Mouse (Mus musculus) kidney, embryonic 15.5 days (tissue): ENCODE data around the gene Pbx1. TPM values are rescaled to one million over a fixed set of nuclear protein-coding genes. Genes with fewer than 3 reads are reported as not detected.

Experiments
- ATAC-seq: fragments of 200-750 bp; cut with Nextera tagmentation; replicated peaks from 2 replicates; pipeline ENCODE4 v1.8.0; 2017; ENCODE audit warnings: moderate TSS enrichment; ENCODE audit not compliant: low FRiP score
- H3K27ac ChIP-seq: fragments of 300-500 bp; sonication (generic); 2 replicates; pipeline ENCODE4 v1.5.1; 2015; ENCODE audit warnings: mild to moderate bottlenecking, inconsistent platforms
- H3K27me3 ChIP-seq: fragments of 300-500 bp; sonication (generic); 2 replicates; pipeline ENCODE4 v1.6.1; 2015; ENCODE audit warnings: inconsistent platforms
- H3K36me3 ChIP-seq: fragments of 300-500 bp; sonication (generic); 2 replicates; pipeline ENCODE4 v1.6.1; 2015; ENCODE audit warnings: inconsistent platforms
- H3K4me1 ChIP-seq: fragments of 300-500 bp; sonication (generic); 2 replicates; pipeline ENCODE4 v1.6.1; 2015; ENCODE audit warnings: inconsistent platforms
- H3K4me2 ChIP-seq: fragments of 300-500 bp; sonication (generic); 2 replicates; pipeline ENCODE4 v1.6.1; 2015; ENCODE audit warnings: moderate library complexity, mild to moderate bottlenecking, inconsistent platforms
- H3K4me3 ChIP-seq: fragments of 300-500 bp; sonication (generic); replicated peaks from 2 replicates; pipeline ENCODE4 v1.5.1; 2015; ENCODE audit warnings: mild to moderate bottlenecking, inconsistent platforms
- H3K9ac ChIP-seq: fragments of 300-500 bp; sonication (generic); 2 replicates; pipeline ENCODE4 v1.6.1; 2015; ENCODE audit warnings: mild to moderate bottlenecking, inconsistent platforms
- H3K9me3 ChIP-seq: fragments of 300-500 bp; sonication (generic); replicated peaks from 2 replicates; pipeline ENCODE4 v1.6.1; 2016; ENCODE audit warnings: inconsistent platforms
- WGBS: fragments of 180-500 bp; shearing (Covaris S2); methylation state at CpG from one replicate; pipeline ENCODE4 v1.1.7; 2015; ENCODE audit warnings: mixed read lengths; 5-methylcytosine and 5-hydroxymethylcytosine counted together
- polyA plus RNA-seq: library from polyadenylated mRNA; unstranded; fragments of >200 nt; fragmentation: Nextera tagmentation; extraction: Ambion mirVana; gene quantifications from 2 replicates; pipeline ENCODE4 v1.2.1, GENCODE M21; 2015

The Pbx1 gene
- polyA plus RNA-seq, 1 experiment from 2014 or later: 81.9 TPM

DNA sequence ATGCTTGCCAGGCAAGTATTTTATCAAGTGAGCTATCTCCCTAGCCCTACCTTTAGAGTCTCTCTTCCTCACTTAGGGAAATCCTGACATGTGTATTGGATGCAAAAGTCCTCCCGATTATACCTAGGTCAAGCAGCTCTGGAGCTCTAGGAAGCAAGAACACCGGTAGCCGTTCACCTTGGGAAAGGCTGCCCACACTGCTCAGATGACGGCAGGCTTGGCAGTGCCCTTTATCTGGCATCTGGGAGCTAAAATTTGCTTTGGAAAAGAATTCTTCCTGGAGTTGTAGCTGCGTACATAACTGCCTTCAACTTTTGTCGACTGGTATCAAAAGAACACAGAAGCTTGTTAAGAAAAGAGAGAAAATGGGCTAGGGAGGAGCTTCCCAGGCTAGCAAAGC lies 37.5 kb downstream of the Pbx1 start:
- no peak overlapping the region; the same call in 1 of the 2 replicates for H3K27ac ChIP-seq

DNA sequence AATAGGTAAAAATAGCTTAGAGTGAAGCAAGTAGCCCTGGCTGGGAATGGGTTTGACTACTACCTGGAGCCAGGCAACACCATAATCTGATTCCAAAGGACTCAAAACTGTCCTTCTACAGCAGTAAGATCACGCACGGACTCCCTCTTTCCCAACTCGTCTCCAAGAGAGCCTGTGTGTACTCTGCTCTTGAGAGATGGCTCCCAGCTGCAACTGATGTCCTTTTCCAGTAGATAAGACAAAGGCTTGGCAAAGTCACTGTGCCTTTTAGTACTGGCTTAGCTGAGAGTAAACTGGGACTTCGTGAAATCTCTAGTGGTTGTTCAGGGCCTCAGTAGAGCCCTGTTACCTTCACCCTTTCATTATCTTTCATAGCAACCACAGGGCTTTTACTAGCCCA lies 38.6 kb downstream of the Pbx1 start:
- H3K4me3 ChIP-seq: no peak overlapping the region
- H3K9me3 ChIP-seq: no peaks in the 10 kb centered on the region
- no peaks in the 10 kb centered on the region for H3K27me3 ChIP-seq
- peak overlapping the region; percentile 13 for H3K4me2 ChIP-seq
- H3K27ac ChIP-seq: peak overlapping the region; percentile 82
- no peak overlapping the region for H3K9ac ChIP-seq
- no peak for ATAC-seq
- WGBS: 43% methylated on average over 4 of the region's 4 CpGs
- peaks cover 49% of the 10 kb centered on the region for H3K36me3 ChIP-seq
- peaks cover 69% of the 10 kb centered on the region for H3K4me1 ChIP-seq

More for the DNA sequence above, 37.5 kb downstream of the Pbx1 start:
- ATAC-seq: no peak
- peaks cover 59% of the 10 kb centered on the region for H3K4me1 ChIP-seq
- no peak overlapping the region for H3K4me2 ChIP-seq
- no peaks in the 10 kb centered on the region for H3K9me3 ChIP-seq
- H3K9ac ChIP-seq: no peak overlapping the region
- no peak overlapping the region for H3K4me3 ChIP-seq
- peaks cover 48% of the 10 kb centered on the region for H3K36me3 ChIP-seq
- no peaks in the 10 kb centered on the region for H3K27me3 ChIP-seq
- 74% methylated on average over 6 of the region's 6 CpGs for WGBS

GRCm38 (mm10) chr1:168392500-168392853 lies 39.6 kb downstream of the Pbx1 start:
- H3K27ac ChIP-seq: peak overlapping the region; percentile 82
- peaks cover 47% of the 10 kb centered on the region for H3K36me3 ChIP-seq
- H3K4me1 ChIP-seq: peaks cover 68% of the 10 kb centered on the region
- H3K9ac ChIP-seq: no peak overlapping the region
- H3K9me3 ChIP-seq: no peaks in the 10 kb centered on the region
- WGBS: 24% methylated on average over 5 of the region's 5 CpGs
- no peaks in the 10 kb centered on the region for H3K27me3 ChIP-seq
- H3K4me3 ChIP-seq: no peak overlapping the region; the same call in 1 of the 2 replicates
- ATAC-seq: peak; percentile 55
- H3K4me2 ChIP-seq: peak overlapping the region; percentile 32

DNA sequence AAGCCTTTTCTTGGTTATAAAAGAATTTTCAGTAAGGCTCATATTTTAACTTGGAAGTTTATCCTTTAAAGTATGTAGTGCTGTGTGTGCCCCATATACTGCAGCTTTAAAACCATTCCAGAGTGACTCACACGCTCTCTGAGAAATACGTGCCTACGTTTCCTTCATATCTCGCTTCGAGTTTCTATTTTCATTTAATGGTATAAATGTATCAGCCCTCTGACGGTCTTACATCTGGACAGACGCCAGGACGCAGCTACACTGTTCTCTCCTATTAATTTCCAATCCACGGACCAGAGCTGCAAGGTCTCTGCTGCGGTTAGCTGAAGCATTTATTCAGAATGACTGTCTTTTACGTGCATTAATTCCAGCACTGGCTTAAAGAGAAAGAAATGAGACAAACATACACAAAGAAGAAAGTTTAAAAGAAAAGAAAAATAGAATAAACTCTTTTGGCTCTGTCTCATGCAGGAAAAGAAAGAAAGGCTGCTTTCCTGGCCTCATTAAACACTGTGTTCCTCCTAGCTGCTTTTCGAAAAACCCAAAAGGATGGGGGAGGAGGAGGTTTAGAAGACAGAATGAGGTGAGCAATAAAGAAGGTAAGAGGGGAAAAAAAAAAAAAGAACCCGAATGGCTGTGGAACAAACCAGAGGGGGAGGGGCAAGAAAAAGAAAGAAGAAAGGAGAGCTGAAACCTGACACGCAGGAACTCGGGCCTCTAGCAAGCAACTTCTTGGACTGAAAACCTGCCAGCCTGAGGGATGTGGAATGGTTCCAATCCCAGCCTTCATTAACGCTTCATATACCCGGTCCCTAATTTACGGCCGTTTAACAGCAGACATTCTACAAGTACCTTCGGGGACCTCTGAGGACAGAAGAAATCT lies 40.2 kb downstream of the Pbx1 start:
- Histone ChIP-seq H3K4me2 (peak overlapping the region; percentile 32), H3K4me3 (no peak overlapping the region; the same call in 1 of the 2 replicates), H3K36me3 (peaks cover 41% of the 10 kb centered on the region), H3K4me1 (peaks cover 70% of the 10 kb centered on the region), H3K27ac (peak overlapping the region; percentile 82), H3K9ac (peak overlapping the region; percentile 29; the same call in 1 of the 2 replicates), H3K27me3 (no peaks in the 10 kb centered on the region), H3K9me3 (no peaks in the 10 kb centered on the region)
- WGBS: 12% methylated on average over 20 of the region's 20 CpGs
- ATAC-seq: peak; percentile 66

DNA sequence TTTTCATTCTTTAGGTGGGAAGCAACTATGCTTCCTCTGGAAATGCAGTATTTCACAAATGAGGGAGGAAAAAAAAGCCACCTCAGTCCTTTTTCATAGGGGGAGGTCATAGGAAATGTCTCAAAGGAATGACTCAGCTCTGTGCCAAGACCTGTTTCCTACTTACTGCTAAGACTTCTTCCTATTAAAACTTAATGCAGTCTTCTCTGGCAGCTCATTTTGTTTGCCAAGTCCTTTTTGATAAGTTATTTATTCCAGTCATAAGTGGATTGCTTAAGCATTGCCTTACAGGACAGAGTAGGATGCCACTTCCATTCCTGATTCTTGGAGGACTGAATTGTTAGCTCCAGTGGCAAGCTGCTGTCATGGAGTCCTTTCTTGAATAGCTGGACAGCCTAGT lies 41.3 kb downstream of the Pbx1 start:
- Histone ChIP-seq H3K27me3 (no peaks in the 10 kb centered on the region), H3K4me1 (peaks cover 81% of the 10 kb centered on the region), H3K27ac (peak overlapping the region; percentile 82), H3K36me3 (peaks cover 37% of the 10 kb centered on the region), H3K9ac (no peak overlapping the region), H3K4me3 (no peak overlapping the region), H3K4me2 (no peak overlapping the region), H3K9me3 (no peaks in the 10 kb centered on the region)
- no peak for ATAC-seq

- WGBS: 78% methylated on average over 6 of the region's 6 CpGs
- no peak overlapping the region for H3K4me3 ChIP-seq
- peak overlapping the region; percentile 95 for H3K27ac ChIP-seq
- no peaks in the 10 kb centered on the region for H3K9me3 ChIP-seq
- ATAC-seq: no peak
- peaks cover 21% of the 10 kb centered on the region for H3K36me3 ChIP-seq
- H3K4me1 ChIP-seq: peaks cover 88% of the 10 kb centered on the region
- 0 out of 2 replicates have a peak overlapping the region, but pooled peaks have one; percentile 12 for H3K4me2 ChIP-seq
- no peak overlapping the region for H3K9ac ChIP-seq
- no peaks in the 10 kb centered on the region for H3K27me3 ChIP-seq
These were observed 45.9 kb downstream of the Pbx1 start for GRCm38 (mm10) chr1:168386159-168386558.

GRCm38 (mm10) chr1:168384594-168384955 lies 47.5 kb downstream of the Pbx1 start:
- no peaks in the 10 kb centered on the region for H3K27me3 ChIP-seq
- H3K4me3 ChIP-seq: no peak overlapping the region
- no peak for ATAC-seq
- no peaks in the 10 kb centered on the region for H3K9me3 ChIP-seq
- H3K9ac ChIP-seq: 0 out of 2 replicates have a peak overlapping the region, but pooled peaks have one; percentile 30
- peak overlapping the region; percentile 6; the same call in 1 of the 2 replicates for H3K4me2 ChIP-seq
- peak overlapping the region; percentile 95 for H3K27ac ChIP-seq
- 19% methylated on average over 6 of the region's 6 CpGs for WGBS
- peaks cover 7% of the 10 kb centered on the region for H3K36me3 ChIP-seq
- peaks cover 86% of the 10 kb centered on the region for H3K4me1 ChIP-seq

DNA sequence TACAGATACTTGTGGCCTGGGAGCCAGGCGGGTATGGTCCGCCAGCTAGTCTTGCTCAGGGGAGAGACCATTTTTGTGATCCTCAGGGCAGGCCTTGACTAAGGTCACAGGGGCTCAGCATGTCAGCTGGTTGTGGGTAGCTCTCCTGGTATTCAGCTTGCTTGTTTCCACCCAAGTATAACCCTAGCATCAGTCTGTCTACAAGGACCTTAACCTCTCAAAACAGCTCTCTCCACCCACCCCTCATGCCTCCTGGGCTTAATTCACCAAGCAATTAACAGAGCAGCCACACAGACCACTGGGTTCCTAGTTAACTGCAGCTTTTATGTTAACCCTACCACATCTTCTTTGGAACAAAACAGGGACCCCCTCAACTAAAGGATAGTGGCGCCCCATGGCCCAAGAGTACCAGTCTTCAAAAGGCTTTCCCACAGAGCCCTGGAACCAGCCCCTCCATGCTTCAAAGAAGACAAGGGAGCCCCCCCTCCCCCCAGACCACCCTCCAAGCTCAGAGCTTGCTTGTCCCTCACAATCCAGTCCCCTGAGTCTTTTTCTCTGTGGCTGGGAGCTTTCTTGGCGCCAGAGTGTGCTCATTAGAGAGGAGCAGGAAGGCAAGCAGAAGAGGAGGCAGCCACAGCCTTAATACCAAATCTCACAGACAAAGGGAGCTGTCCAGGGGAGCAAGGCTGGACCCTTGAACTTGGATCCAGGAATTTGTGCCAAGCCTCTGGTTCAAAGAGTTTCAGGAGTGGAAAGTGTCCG lies 48.1 kb downstream of the Pbx1 start:
- H3K4me2 ChIP-seq: peak overlapping the region; percentile 6; the same call in 1 of the 2 replicates
- H3K9ac ChIP-seq: peak overlapping the region; percentile 30; the same call in 1 of the 2 replicates
- peaks cover 2% of the 10 kb centered on the region for H3K36me3 ChIP-seq
- H3K4me1 ChIP-seq: peaks cover 86% of the 10 kb centered on the region
- no peaks in the 10 kb centered on the region for H3K27me3 ChIP-seq
- no peak for ATAC-seq
- H3K4me3 ChIP-seq: no peak overlapping the region
- WGBS: 30% methylated on average over 5 of the region's 5 CpGs
- no peaks in the 10 kb centered on the region for H3K9me3 ChIP-seq
- H3K27ac ChIP-seq: peak overlapping the region; percentile 95

- Histone ChIP-seq H3K9ac (no peak overlapping the region), H3K9me3 (no peaks in the 10 kb centered on the region), H3K4me1 (peaks cover 89% of the 10 kb centered on the region), H3K4me3 (no peak overlapping the region), H3K4me2 (peak overlapping the region; percentile 38), H3K27me3 (no peaks in the 10 kb centered on the region), H3K36me3 (peaks cover 2% of the 10 kb centered on the region; the same call in 1 of the 2 replicates), H3K27ac (peak overlapping the region; percentile 95)
- ATAC-seq: peak; percentile 82
- 3% methylated on average over 4 of the region's 4 CpGs for WGBS
These were observed 49.3 kb downstream of the Pbx1 start for GRCm38 (mm10) chr1:168382823-168383157.

GRCm38 (mm10) chr1:168382106-168382822 lies 49.8 kb downstream of the Pbx1 start:
- Histone ChIP-seq H3K9me3 (no peaks in the 10 kb centered on the region), H3K36me3 (peaks cover 5% of the 10 kb centered on the region; the same call in 1 of the 2 replicates), H3K27me3 (no peaks in the 10 kb centered on the region), H3K4me3 (no peak overlapping the region), H3K4me2 (peak overlapping the region; percentile 38), H3K4me1 (peaks cover 92% of the 10 kb centered on the region), H3K27ac (peak overlapping the region; percentile 95), H3K9ac (no peak overlapping the region)
- WGBS: 11% methylated on average over 9 of the region's 9 CpGs
- peak; percentile 81 for ATAC-seq

DNA sequence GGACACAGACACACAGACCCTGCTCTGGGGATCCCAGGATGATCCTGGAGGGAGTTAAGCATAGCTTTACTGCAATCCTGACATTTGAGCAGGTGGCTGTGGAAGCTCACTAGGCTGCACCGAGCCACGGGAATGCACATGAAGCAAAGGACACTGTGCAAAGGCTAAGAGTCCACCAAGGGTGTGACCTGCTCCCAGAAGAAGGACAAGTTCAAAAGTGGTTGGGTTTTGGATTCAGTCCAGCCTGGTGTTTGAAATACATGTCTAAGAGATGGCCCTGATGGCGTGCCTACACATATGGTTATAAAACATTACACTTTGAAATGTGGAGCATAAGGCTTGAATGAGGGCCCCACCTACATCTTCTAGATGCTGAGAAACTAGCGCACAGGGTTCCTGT lies 50.6 kb downstream of the Pbx1 start:
- WGBS: 22% methylated on average over 4 of the region's 4 CpGs
- peak overlapping the region; percentile 95 for H3K27ac ChIP-seq
- H3K4me1 ChIP-seq: peaks cover 89% of the 10 kb centered on the region
- ATAC-seq: 0 out of 2 replicates have a peak, but pooled peaks have one; percentile 1
- peaks cover 9% of the 10 kb centered on the region; the same call in 1 of the 2 replicates for H3K36me3 ChIP-seq
- H3K4me2 ChIP-seq: peak overlapping the region; percentile 15; the same call in 1 of the 2 replicates
- no peak overlapping the region for H3K4me3 ChIP-seq
- H3K9me3 ChIP-seq: no peaks in the 10 kb centered on the region
- no peaks in the 10 kb centered on the region for H3K27me3 ChIP-seq
- no peak overlapping the region for H3K9ac ChIP-seq
